In genomic region chr12:17426735-17427134, GRCm38 (mm10) we compare ENCODE assay signal across 18 mouse cellular contexts.
DNase-seq lines count a peak whose midpoint lies in the region; ATAC-seq and TF ChIP-seq lines count a peak whose summit lies in the region.
"Had no signal": no experiment of that assay in that cellular context is flagged by ENCODE, and none has a peak within 500 bp of the region (broad histone marks: within the 10 kb centered on the region; RNA-seq: fewer than 3 reads in every experiment).

No protein-coding gene starts in this region.

- no peaks in the 10 kb centered on the region for H3K9me3 ChIP-seq in midbrain, postnatal 0 days (ENCODE audit: low read length)
- no peaks in the 10 kb centered on the region for H3K9me3 ChIP-seq in midbrain, embryonic 16.5 days (replicated peaks; ENCODE audit: control insufficient read depth, low read length, poor library complexity, severe bottlenecking)
- no peaks in the 10 kb centered on the region for H3K9me3 ChIP-seq in neural tube, embryonic 12.5 days
- H3K9me3 ChIP-seq: hindbrain, embryonic 10.5 days had no signal

- ATAC-seq in frontal cortex, adult (ENCODE audit: low TSS enrichment): peak; percentile 64
- ATAC-seq in midbrain, postnatal 0 days (ENCODE audit: low FRiP score): no peak
- no peak for ATAC-seq in midbrain, embryonic 16.5 days
- peak; percentile 87 for ATAC-seq in neural tube, embryonic 12.5 days (ENCODE audit: low FRiP score, low read depth)
- ATAC-seq: intestine, postnatal 0 days had no signal

- no peak for TF ChIP-seq POLR2A in brain, embryonic 14.5 days (IDR thresholded peaks at IDR 0.05; ENCODE audit: borderline replicate concordance, extremely low read depth, insufficient read depth, insufficient read length, poor library complexity, severe bottlenecking)

- no peak overlapping the region for H3K27ac ChIP-seq in midbrain, postnatal 0 days (ENCODE audit: low read depth, low read length)
- H3K27ac ChIP-seq in midbrain, embryonic 16.5 days (ENCODE audit: low read length): no peak overlapping the region
- peak overlapping the region; percentile 12; the same call in 1 of the 2 replicates for H3K27ac ChIP-seq in neural tube, embryonic 12.5 days
- H3K27ac ChIP-seq: hindbrain, embryonic 10.5 days had no signal

- 69% methylated on average over 3 of the region's 3 CpGs for WGBS in midbrain, postnatal 0 days
- WGBS in midbrain, embryonic 16.5 days: 58% methylated on average over 3 of the region's 3 CpGs
- WGBS in neural tube, embryonic 12.5 days: 13% methylated on average over 3 of the region's 3 CpGs

- no peak overlapping the region for H3K4me3 ChIP-seq in midbrain, postnatal 0 days (ENCODE audit: low read depth, low read length)
- no peak overlapping the region for H3K4me3 ChIP-seq in midbrain, embryonic 16.5 days (ENCODE audit: low read depth, low read length)
- no peak overlapping the region for H3K4me3 ChIP-seq in neural tube, embryonic 12.5 days
- H3K4me3 ChIP-seq: hindbrain, embryonic 10.5 days had no signal

- no peak for DNase-seq in frontal cortex, postnatal 25 days (ENCODE audit: low spot score in 2 of 2)
- peak; percentile 1 for DNase-seq in midbrain, postnatal 0 days (ENCODE audit: low spot score)
- DNase-seq in brain, embryonic 14.5 days (ENCODE audit: low read depth): peak; percentile 39
- DNase-seq in gastrocnemius, postnatal 10 days: no peak
- DNase-seq in thymus, postnatal 14 days: no peak
- DNase-seq: adrenal gland, postnatal 14 days; cerebellum, adult 2 months; gastrocnemius, postnatal 25 days; kidney, postnatal 10 days; liver; liver, postnatal 0 days; lung, postnatal 14 days had no signal

- H3K9ac ChIP-seq in midbrain, postnatal 0 days (replicated peaks; ENCODE audit: low read length, poor library complexity, severe bottlenecking): no peak overlapping the region
- H3K9ac ChIP-seq in midbrain, embryonic 16.5 days (ENCODE audit: low read depth, low read length): no peak overlapping the region
- no peak overlapping the region for H3K9ac ChIP-seq in neural tube, embryonic 12.5 days
- H3K9ac ChIP-seq: liver, postnatal 0 days had no signal

- no peak overlapping the region for H3K4me2 ChIP-seq in midbrain, postnatal 0 days (ENCODE audit: low read depth, low read length, poor library complexity, severe bottlenecking)
- no peak overlapping the region for H3K4me2 ChIP-seq in midbrain, embryonic 16.5 days (ENCODE audit: low read length)
- H3K4me2 ChIP-seq in neural tube, embryonic 12.5 days (replicated peaks): no peak overlapping the region
- H3K4me2 ChIP-seq: midbrain, embryonic 11.5 days had no signal

- no peak for TF ChIP-seq CTCF in midbrain, postnatal 0 days (IDR thresholded peaks at IDR 0.05)
- no peak for TF ChIP-seq CTCF in brain, embryonic 14.5 days (IDR thresholded peaks at IDR 0.05; ENCODE audit: borderline replicate concordance, extremely low read depth, insufficient read depth, insufficient read length)

- H3K4me1 ChIP-seq in midbrain, postnatal 0 days (ENCODE audit: insufficient read depth, low read length): no peaks in the 10 kb centered on the region
- no peaks in the 10 kb centered on the region for H3K4me1 ChIP-seq in midbrain, embryonic 16.5 days (ENCODE audit: control insufficient read depth, insufficient read depth, low read length)
- H3K4me1 ChIP-seq in neural tube, embryonic 12.5 days: peaks cover 10% of the 10 kb centered on the region; the same call in 1 of the 2 replicates
- H3K4me1 ChIP-seq: hindbrain, embryonic 10.5 days had no signal

- H3K36me3 ChIP-seq in midbrain, postnatal 0 days (ENCODE audit: insufficient read depth, low read length): peaks cover 36% of the 10 kb centered on the region
- peaks cover 21% of the 10 kb centered on the region for H3K36me3 ChIP-seq in midbrain, embryonic 16.5 days (ENCODE audit: control insufficient read depth, insufficient read depth, low read length)
- H3K36me3 ChIP-seq in neural tube, embryonic 12.5 days: peaks cover 41% of the 10 kb centered on the region

- no peaks in the 10 kb centered on the region for H3K27me3 ChIP-seq in midbrain, postnatal 0 days (ENCODE audit: insufficient read depth, low read length)
- H3K27me3 ChIP-seq in midbrain, embryonic 16.5 days (ENCODE audit: control insufficient read depth, insufficient read depth, low read depth, low read length): no peaks in the 10 kb centered on the region
- no peaks in the 10 kb centered on the region for H3K27me3 ChIP-seq in neural tube, embryonic 12.5 days (replicated peaks)

Comparison
In these comparisons a context has a peak if more than half of its experiments do, and no peak if none do; other contexts are left out.
1. ATAC-seq: peak in frontal cortex, adult (single experiment) and neural tube, embryonic 12.5 days (single experiment); none in midbrain, postnatal 0 days (single experiment) and midbrain, embryonic 16.5 days (single experiment).
2. DNase-seq: peak in midbrain, postnatal 0 days (single experiment) and brain, embryonic 14.5 days (single experiment); none in frontal cortex, postnatal 25 days (0 of 2), gastrocnemius, postnatal 10 days (single experiment) and thymus, postnatal 14 days (single experiment).